Mouse (Mus musculus) heart, adult 10 weeks (tissue): ENCODE data around the gene Gm14434. TPM values are rescaled to one million over a fixed set of nuclear protein-coding genes. Genes with fewer than 3 reads are reported as not detected.

Experiments used
- polyA plus RNA-seq: library from polyadenylated mRNA; stranded (reverse); fragments of 350-450 nt; fragmentation: Illumina TruSeq; extraction: RNeasy Lipid Tissue Mini Kit (QIAGEN cat#74804); gene quantifications from one replicate; pipeline ENCODE4 v1.2.3, GENCODE M21; 2014; ENCODE audit warnings: low read depth, low replicate concordance

The Gm14434 gene
- polyA plus RNA-seq, result not detected

GRCm38 (mm10) chr2:176486683-176487082, at the start of gene Gm14434:
Gene Gm14434, minus strand, starts transcription at chr2:176486783.

GRCm38 (mm10) chr2:176520756-176521155, 34.2 kb upstream of the Gm14434 start, which contains the start of gene Zfp967:
Gene Zfp967, plus strand, starts transcription at chr2:176521056.

DNA sequence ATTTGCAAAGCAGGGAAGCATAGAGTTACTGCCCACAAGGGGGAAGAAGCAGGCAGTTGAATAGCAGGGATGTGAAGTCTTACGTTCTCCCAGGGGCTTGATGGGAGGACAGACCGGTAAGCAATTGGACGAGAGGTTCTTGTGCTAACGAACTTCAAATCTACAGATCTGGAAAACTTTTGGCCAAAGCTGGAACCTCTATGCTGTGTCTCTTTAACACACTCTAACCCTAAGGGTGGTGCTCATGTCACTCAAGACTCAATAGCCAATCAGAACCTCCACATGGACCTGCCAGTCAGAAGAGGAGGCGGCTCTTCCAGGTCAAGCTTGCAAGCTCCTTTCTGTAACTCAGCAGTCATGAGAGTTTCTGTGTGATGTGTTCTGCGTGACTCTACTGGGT, 63.3 kb downstream of the Gm14434 start, which contains the start of gene Gm14435:
TSS of gene Gm14435 (plus strand) at position 301 of the 400 bp plus-strand sequence.

Other genes starting within 250 kb of the Gm14434 start
- gene Gm11009, start 167.3 kb downstream of the Gm14434 start, polyA plus RNA-seq, result not detected
- 5.7 TPM for gene Gm14435, start 63.2 kb downstream of the Gm14434 start, polyA plus RNA-seq
- gene Zfp967, start 34.3 kb upstream of the Gm14434 start, polyA plus RNA-seq, result not detected
- gene Gm14308, start 149.6 kb upstream of the Gm14434 start, polyA plus RNA-seq, result 4.9 TPM
- 18.4 TPM for gene Zfp973, start 183.7 kb upstream of the Gm14434 start, polyA plus RNA-seq
- gene Gm14305, start 221.5 kb upstream of the Gm14434 start, polyA plus RNA-seq, result 15.9 TPM